Mouse (Mus musculus): ENCODE results near the gene Lrriq4. TPM values are rescaled to one million over a fixed set of nuclear protein-coding genes. Genes with fewer than 3 reads are reported as not detected.
"Not testable (repeated sequence)": the region's sequence is repeated elsewhere in the genome, so short reads cannot be mapped to it uniquely, and the experiment has no call there.

The Lrriq4 gene
- polyA plus RNA-seq, 1 experiment from 2014 or later: not detected

DNA sequence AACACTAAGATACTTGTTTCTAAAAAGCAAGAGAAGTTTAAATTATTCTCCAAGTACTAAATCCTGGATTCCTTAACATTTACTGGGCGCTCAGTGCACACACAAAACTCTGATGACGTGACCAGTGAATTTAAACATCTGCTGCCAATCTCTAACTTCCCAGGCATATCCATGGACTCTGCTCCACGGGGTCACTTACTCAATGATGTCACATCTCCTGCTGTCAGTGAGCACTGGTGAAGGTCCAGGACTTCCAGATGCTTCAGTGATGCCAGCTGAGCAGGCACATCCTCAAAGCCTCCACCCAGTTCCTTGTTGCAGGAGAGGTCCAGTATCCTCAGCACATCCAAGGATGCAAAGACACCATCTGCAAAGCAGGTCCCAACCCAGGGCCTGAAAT is 42.9 kb downstream of the Lrriq4 start:
- WGBS: 53% methylated on average over 3 of the region's 3 CpGs
- H3K4me1 ChIP-seq: 0 out of 2 replicates have a peak, but pooled peaks cover 12% of the 10 kb centered on the region
- no peak overlapping the region for H3K4me2 ChIP-seq
- no peaks in the 10 kb centered on the region for H3K9me3 ChIP-seq
- H3K27ac ChIP-seq (replicated peaks): no peak overlapping the region
- no peaks in the 10 kb centered on the region for H3K36me3 ChIP-seq
- no peak overlapping the region for H3K9ac ChIP-seq
- ATAC-seq (ENCODE audit: extremely low read depth, insufficient number of reproducible peaks, low FRiP score, low TSS enrichment): no peak
- H3K27me3 ChIP-seq (replicated peaks): no peaks in the 10 kb centered on the region
- H3K4me3 ChIP-seq: no peak overlapping the region

DNA sequence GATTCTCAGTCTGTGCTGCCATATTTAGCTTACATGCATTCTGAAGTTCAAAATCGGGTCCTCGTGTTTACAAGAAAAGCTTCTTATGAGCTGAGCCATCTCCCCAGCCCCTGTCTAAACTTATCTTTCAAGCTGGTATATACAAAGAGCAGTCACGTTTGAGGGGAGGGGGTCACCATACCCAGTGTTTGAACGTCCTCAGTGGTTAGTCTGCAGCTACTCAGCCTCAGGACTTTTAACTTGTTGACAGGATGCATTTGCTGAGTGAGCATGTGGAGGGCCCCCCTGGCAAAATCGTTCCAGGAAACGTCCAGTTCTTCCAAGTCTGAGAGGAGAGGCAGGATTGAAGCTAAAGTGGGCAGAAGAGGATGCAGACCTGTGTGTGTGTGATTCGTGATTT is 46.7 kb downstream of the Lrriq4 start:
- Histone ChIP-seq H3K9me3 (no peaks in the 10 kb centered on the region), H3K4me2 (no peak overlapping the region), H3K4me1 (peaks cover 8% of the 10 kb centered on the region; the same call in 1 of the 2 replicates), H3K27ac (replicated peaks) (no peak overlapping the region), H3K27me3 (replicated peaks) (no peaks in the 10 kb centered on the region), H3K36me3 (no peaks in the 10 kb centered on the region), H3K9ac (no peak overlapping the region), H3K4me3 (no peak overlapping the region)
- no peak for ATAC-seq (ENCODE audit: extremely low read depth, insufficient number of reproducible peaks, low FRiP score, low TSS enrichment)
- 24% methylated on average over 7 of the region's 7 CpGs for WGBS

DNA sequence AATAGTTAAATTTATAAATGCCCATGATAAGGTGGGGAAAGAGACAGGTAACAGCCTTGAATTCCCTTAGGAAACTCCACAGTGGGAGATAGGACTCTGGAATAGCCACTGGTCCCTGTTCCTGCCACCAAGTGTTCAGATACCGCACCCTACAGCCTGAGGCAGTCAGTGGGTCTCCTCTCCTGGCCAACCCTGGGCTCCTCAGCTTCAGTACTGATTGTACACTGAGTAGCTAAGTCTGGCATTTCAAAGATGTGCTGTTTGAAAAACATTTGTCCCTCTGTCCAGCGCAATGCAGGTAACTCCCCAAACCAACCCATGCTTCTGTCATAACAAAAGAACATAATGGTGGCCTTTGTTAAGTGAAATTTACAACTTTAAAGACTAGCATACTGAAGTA is 51.4 kb downstream of the Lrriq4 start:
- no peak overlapping the region for H3K27ac ChIP-seq (replicated peaks)
- WGBS: 88% methylated on average over 2 of the region's 2 CpGs
- no peak for ATAC-seq (ENCODE audit: extremely low read depth, insufficient number of reproducible peaks, low FRiP score, low TSS enrichment)

DNA sequence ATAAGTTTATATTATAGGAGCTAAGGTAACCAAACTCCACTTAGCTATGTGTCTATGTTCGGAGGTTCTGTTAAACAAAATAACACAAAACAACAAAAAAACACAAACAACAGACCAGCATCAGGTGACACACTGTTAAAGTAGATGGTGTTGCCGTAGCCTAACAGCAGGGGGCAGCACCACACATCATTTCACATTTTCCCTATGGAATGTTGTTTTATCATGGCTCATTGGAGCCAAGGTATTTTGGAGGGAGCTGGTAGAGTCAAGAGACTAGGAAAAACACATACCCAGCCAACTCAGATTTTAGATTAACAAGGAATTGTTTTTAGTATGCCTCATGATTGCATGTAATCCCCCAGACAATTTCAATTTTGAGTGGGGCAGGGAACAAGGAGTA is 52.0 kb downstream of the Lrriq4 start:
- Histone ChIP-seq H3K4me3 (no peak overlapping the region), H3K36me3 (no peaks in the 10 kb centered on the region), H3K27ac (replicated peaks) (no peak overlapping the region), H3K9ac (no peak overlapping the region), H3K4me1 (peaks cover under 1% of the 10 kb centered on the region; the same call in 1 of the 2 replicates), H3K27me3 (replicated peaks) (0 out of 2 replicates have a peak, but pooled peaks cover 3% of the 10 kb centered on the region), H3K4me2 (no peak overlapping the region), H3K9me3 (no peaks in the 10 kb centered on the region)
- ATAC-seq (ENCODE audit: extremely low read depth, insufficient number of reproducible peaks, low FRiP score, low TSS enrichment): no peak
- WGBS: 12% methylated on average over 2 of the region's 2 CpGs

More for the DNA sequence above, 51.4 kb downstream of the Lrriq4 start:
- Histone ChIP-seq H3K4me1 (peaks cover 3% of the 10 kb centered on the region; the same call in 1 of the 2 replicates), H3K4me2 (no peak overlapping the region), H3K9me3 (no peaks in the 10 kb centered on the region), H3K9ac (no peak overlapping the region), H3K4me3 (no peak overlapping the region), H3K36me3 (no peaks in the 10 kb centered on the region), H3K27me3 (replicated peaks) (0 out of 2 replicates have a peak, but pooled peaks cover 3% of the 10 kb centered on the region)

DNA sequence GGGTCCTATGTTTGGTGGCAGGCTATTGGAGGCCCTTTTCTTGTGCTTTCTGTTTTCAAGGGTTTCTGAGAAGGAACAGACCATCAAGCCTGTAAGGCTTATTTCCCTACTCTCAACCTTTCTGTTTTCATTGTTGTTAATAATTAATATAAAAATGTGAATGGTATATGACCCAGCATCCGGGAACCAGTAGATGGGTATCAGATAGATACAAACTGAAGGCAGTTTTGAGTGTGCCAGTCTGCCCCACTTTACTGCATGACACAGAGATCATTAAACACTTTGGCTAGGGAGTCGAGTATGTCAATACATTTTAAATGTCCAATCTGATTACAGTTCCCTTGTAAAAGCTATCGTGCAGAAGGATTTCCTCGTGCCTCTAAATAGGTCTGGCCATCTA is 53.6 kb downstream of the Lrriq4 start:
- no peak for ATAC-seq (ENCODE audit: extremely low read depth, insufficient number of reproducible peaks, low FRiP score, low TSS enrichment)
- H3K9ac ChIP-seq: no peak overlapping the region
- no peak overlapping the region for H3K27ac ChIP-seq (replicated peaks)
- H3K36me3 ChIP-seq: no peaks in the 10 kb centered on the region
- 0 out of 2 replicates have a peak, but pooled peaks cover 3% of the 10 kb centered on the region for H3K27me3 ChIP-seq (replicated peaks)
- H3K4me1 ChIP-seq: no peaks in the 10 kb centered on the region
- no peak overlapping the region for H3K4me3 ChIP-seq
- WGBS: 49% methylated on average over 4 of the region's 4 CpGs
- no peaks in the 10 kb centered on the region for H3K9me3 ChIP-seq
- no peak overlapping the region for H3K4me2 ChIP-seq

DNA sequence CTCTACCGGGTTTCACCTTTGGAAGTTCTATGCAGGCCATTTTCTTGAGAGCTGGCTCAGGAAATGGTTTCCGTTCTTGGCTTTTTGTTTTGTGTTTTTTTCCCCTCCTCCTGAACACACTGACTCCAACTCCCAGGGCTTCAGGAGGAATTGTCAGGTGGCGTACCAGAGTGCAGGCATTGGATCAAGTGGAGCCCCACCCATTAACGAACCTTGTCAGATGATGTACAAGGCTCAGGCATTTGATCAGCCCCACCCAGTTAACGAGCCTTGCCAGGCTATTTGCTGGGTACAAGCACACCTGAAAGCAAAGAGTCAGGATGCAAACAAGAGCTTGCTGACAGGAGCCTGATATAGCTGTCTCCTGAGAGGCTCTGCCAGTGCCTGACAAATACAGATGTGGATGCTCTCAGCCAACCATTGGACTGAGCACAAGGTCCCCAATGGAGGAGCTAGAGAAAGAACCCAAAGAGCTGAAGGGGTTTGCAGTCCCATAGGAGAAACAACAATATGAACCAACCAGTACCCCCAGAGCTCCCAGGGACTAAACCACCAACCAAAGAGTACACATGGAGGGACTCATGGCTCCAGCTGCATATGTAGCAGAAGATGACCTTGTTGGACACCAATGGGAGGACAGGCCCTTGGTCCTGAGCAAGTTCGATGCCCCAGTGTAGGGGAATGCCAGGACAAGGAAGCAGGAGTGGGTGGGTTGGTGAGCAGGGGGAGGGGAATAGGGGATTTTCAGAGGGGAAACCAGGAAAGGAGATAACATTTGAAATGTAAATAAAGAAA is 55.6 kb downstream of the Lrriq4 start, which contains the start of gene Lrrc31:
Gene Lrrc31, minus strand, starts transcription at position 133 of the 795 bp plus-strand sequence.
- H3K4me1 ChIP-seq; H3K4me3 ChIP-seq; H3K27ac ChIP-seq (replicated peaks); H3K9me3 ChIP-seq; H3K4me2 ChIP-seq; ATAC-seq (ENCODE audit: extremely low read depth, insufficient number of reproducible peaks, low FRiP score, low TSS enrichment); H3K27me3 ChIP-seq (replicated peaks); H3K9ac ChIP-seq; H3K36me3 ChIP-seq: not testable (repeated sequence)
- 70% methylated on average over 6 of the region's 6 CpGs for WGBS

DNA sequence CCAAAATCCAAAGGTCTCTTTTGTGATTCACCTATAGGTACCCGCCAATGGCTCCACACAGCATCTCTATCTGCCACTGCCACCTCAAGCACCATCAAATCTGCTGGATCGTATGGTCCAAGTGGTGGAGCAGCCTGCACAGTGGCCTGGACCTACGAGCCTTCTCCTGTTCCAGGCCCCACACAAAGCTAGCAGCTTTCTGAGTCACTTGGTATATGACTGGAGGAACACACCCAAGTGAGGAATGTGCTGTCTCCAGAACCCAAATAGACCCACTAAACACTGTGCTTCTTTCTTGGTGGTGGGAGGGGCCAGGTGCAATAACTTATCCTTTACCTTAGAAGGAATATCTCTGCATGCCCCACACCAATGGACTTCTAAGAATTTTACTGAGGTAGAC is 61.7 kb downstream of the Lrriq4 start:
- Histone ChIP-seq H3K9ac (no peak overlapping the region), H3K4me2 (no peak overlapping the region), H3K9me3 (no peaks in the 10 kb centered on the region), H3K36me3 (no peaks in the 10 kb centered on the region), H3K4me1 (peaks cover 6% of the 10 kb centered on the region; the same call in 1 of the 2 replicates), H3K27ac (replicated peaks) (no peak overlapping the region), H3K27me3 (replicated peaks) (peaks cover 18% of the 10 kb centered on the region; the same call in 1 of the 2 replicates), H3K4me3 (no peak overlapping the region)
- WGBS: 69% methylated on average over 3 of the region's 3 CpGs
- ATAC-seq (ENCODE audit: extremely low read depth, insufficient number of reproducible peaks, low FRiP score, low TSS enrichment): no peak

DNA sequence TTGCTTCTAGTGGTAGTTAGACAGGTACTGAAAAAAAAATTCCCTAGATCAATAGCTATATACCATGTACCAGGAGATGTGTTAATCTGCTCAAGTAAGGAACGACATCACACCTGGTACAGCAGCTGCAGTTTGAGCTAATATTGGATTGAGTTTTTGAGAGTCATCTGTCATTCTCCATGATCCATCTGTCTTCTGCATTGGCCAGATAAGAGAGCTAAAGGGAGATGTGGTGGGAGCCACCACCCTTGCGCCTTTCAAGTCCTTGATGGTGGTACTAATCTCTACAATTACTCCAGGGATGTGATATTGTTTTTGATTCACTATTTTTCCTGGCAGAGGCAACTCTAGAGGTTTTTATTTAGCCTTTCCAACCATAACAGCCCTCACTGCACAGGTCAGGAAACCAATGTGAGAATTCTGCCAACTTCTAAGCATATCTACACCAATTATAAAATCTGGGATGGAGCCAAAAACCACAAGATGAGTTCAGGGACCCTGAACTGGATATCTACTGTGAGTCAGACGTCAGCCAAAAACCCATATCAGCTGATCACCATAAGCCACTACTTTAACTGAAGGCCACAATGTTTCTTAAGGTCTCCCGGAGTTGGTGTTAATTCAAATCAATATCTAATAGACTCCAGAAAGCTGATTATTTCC is 62.4 kb downstream of the Lrriq4 start:
- H3K4me3 ChIP-seq: no peak overlapping the region
- H3K27me3 ChIP-seq (replicated peaks): peaks cover 24% of the 10 kb centered on the region
- H3K4me1 ChIP-seq: peaks cover 6% of the 10 kb centered on the region; the same call in 1 of the 2 replicates
- H3K36me3 ChIP-seq: no peaks in the 10 kb centered on the region
- H3K27ac ChIP-seq (replicated peaks): no peak overlapping the region
- H3K4me2 ChIP-seq: no peak overlapping the region
- no peak overlapping the region for H3K9ac ChIP-seq
- 47% methylated on average over 4 of the region's 4 CpGs for WGBS
- H3K9me3 ChIP-seq: no peaks in the 10 kb centered on the region
- ATAC-seq (ENCODE audit: extremely low read depth, insufficient number of reproducible peaks, low FRiP score, low TSS enrichment): no peak

DNA sequence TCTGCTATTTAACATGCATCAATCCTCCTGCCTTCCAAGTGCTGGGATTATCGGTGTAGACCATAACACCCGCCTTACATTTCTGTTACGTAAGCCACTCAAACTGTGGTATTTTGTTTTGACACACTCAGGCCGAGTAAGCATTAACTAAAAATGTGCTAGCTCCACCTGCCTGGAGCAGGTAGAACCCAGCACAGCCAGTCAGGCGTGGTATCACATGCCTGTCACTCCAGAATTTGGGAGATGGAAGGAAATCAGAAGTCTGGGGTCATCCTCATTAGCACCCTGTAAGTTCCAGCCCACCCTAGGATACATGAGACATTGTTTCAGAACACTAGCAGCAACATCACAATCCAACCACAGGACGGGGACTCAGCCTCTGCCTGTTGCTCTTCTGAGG is 65.9 kb downstream of the Lrriq4 start:
- H3K36me3 ChIP-seq: no peaks in the 10 kb centered on the region
- WGBS: 74% methylated on average over 6 of the region's 6 CpGs

DNA sequence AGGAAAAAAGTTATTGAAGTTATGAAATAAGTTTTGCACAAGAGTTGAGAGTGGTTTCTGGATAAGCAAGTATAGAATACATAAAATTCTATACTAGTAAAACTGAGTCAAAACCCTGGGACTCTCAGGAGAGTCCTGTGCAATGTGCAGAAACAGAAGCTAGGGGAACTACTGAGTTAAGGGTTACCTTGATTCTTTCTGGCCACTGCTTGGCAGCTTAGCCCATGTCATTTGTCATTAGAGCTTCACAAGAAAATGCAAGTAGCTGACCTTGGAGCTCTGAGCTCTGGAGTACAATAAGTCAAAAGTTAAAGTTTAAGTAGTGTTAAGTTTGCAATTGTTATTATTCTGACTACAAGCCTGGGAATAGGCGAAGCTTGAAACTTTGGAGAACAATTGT is 69.0 kb downstream of the Lrriq4 start:
- 82% methylated on average over 1 of the region's 1 CpGs for WGBS
- Histone ChIP-seq H3K4me1 (no peaks in the 10 kb centered on the region), H3K27me3 (replicated peaks) (peaks cover 18% of the 10 kb centered on the region), H3K9me3 (no peaks in the 10 kb centered on the region), H3K27ac (replicated peaks) (no peak overlapping the region), H3K4me2 (no peak overlapping the region), H3K9ac (no peak overlapping the region), H3K4me3 (no peak overlapping the region), H3K36me3 (no peaks in the 10 kb centered on the region)
- no peak for ATAC-seq (ENCODE audit: extremely low read depth, insufficient number of reproducible peaks, low FRiP score, low TSS enrichment)

More for the DNA sequence above, 65.9 kb downstream of the Lrriq4 start:
- H3K27me3 ChIP-seq (replicated peaks): peaks cover 25% of the 10 kb centered on the region
- no peak overlapping the region for H3K4me2 ChIP-seq
- no peak for ATAC-seq (ENCODE audit: extremely low read depth, insufficient number of reproducible peaks, low FRiP score, low TSS enrichment)
- no peak overlapping the region for H3K27ac ChIP-seq (replicated peaks)
- no peak overlapping the region for H3K9ac ChIP-seq
- H3K9me3 ChIP-seq: no peaks in the 10 kb centered on the region
- no peak overlapping the region for H3K4me3 ChIP-seq
- H3K4me1 ChIP-seq: peaks cover 6% of the 10 kb centered on the region; the same call in 1 of the 2 replicates

DNA sequence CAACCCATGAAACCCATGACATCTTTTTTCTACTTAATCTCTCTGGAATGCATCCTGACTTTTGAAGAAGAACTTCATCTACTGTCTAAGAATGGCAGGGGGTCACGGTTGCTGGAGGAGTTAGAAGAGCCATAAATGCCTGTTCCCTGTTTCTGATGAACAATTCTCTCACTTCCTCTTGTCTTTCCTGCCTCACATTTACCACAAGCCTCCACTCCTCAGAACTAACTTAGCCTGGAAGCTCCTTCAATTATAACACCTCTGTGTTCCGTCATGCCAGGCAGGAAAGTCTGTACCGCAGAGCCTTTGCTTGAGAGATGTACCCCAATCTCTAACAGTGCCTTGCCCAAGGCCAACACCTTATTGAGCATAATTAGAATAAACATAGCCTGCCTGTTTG is 74.3 kb downstream of the Lrriq4 start:
- no peak for ATAC-seq (ENCODE audit: extremely low read depth, insufficient number of reproducible peaks, low FRiP score, low TSS enrichment)
- Histone ChIP-seq H3K9ac (no peak overlapping the region), H3K27me3 (replicated peaks) (0 out of 2 replicates have a peak, but pooled peaks cover 3% of the 10 kb centered on the region), H3K27ac (replicated peaks) (no peak overlapping the region), H3K4me3 (no peak overlapping the region), H3K4me1 (peaks cover 5% of the 10 kb centered on the region; the same call in 1 of the 2 replicates), H3K36me3 (no peaks in the 10 kb centered on the region), H3K4me2 (no peak overlapping the region), H3K9me3 (no peaks in the 10 kb centered on the region)
- 79% methylated on average over 3 of the region's 3 CpGs for WGBS
